Mouse (Mus musculus) T-cell, adult 2 months (primary cell): ENCODE measurements around the gene Specc1.

Experiments used
- DNase-seq: peaks from one replicate; pipeline ENCODE4 v3.0.0; 2022; ENCODE audit warnings: low spot score

Gene Specc1

DNA sequence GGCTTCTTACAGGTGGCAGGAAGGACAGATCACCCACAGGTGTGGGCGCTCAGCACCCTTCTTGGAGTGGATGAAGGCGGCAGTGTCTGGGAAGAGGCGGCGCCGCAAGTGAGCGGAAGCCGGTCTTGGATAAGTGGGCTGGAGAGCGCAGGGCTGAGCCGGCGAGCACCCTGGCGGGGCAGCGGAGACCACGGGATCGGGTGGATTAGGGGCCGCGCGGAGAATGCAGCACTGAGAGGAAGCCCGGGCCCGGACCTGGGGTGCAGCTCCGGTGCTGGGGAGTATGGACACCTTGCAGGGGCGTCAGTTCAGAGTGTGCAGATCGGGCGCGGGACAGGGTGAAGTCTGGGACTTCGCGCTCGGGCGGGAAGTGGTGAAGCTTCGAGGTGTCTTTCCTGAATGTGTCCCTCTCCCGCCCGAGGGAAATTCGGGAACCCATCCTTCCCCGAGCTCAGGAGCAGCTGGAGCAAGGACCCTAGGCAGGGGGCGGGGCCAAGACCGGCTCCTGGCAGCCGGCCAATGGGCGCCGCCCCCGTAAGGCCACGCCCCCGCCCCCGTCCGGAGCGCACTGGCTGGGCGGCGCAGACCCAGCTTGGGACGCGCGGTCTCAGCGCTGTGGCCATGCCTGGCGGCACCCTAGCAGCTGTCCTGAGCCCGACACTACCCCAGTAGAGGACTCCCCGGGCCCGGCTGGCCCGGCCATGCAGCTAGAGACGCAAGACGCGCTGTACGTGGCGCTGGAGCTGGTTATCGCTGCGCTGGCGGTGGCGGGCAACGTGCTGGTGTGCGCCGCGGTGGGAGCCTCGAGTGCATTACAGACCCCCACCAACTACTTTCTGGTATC is 292.1 kb downstream of the Specc1 start, which contains the start of gene Adora2b:
Gene Adora2b, plus strand, starts transcription at position 584 of the 844 bp plus-strand sequence.
- peak; percentile 6 for DNase-seq

DNA sequence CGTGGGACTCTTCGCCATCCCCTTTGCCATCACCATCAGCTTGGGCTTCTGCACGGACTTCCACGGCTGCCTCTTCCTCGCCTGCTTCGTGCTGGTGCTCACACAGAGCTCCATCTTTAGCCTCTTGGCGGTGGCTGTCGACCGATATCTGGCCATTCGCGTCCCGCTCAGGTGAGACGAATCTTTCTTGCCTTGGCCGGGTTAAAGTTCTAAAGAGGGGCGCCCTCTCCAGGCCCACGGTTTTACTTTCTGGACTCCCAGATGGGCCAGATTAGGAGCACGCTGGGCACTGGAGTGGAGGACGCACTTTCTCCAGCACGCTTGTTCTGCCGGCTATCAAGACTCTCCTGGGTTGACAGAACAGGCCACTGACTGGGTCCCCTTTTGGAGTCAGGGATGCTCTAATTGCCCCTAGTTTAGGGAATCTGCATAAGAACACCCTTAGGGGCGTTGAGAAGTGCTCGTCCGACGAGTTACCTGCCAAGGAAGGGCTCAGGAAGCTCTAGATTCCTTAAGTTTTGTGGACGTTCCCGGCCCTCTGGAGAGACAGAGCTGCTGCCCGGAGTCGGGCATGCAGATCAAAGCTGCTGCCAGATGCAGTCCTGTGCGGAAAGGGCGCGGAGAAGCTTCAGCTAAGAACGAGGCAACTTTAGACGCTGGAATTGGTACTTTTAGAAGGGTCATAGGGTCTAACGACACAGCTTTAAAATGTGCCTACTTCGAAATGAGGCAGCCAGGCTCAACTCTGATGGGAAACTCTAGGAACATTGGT is 292.9 kb downstream of the Specc1 start:
- DNase-seq = no peak

DNA sequence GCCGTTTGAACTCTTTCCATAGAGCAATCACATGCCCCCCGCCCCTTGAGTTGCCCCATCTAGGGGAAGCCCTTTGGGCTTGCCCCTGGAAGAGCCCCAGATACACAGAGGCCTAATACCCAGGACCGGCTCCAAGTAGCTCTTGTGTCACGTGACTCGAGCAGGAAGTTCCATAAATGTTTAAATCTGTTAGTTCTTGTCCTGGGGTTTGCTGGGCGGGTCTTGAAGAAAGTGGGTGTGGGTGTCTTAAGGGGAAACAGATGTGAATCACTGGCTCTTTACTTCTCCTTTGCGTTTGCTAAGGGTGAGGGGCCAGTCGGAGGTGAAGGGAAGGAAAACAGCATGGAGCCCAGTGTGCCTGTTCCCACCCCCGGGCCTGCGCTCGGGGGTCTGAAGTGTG is 294.5 kb downstream of the Specc1 start:
- DNase-seq = no peak

DNA sequence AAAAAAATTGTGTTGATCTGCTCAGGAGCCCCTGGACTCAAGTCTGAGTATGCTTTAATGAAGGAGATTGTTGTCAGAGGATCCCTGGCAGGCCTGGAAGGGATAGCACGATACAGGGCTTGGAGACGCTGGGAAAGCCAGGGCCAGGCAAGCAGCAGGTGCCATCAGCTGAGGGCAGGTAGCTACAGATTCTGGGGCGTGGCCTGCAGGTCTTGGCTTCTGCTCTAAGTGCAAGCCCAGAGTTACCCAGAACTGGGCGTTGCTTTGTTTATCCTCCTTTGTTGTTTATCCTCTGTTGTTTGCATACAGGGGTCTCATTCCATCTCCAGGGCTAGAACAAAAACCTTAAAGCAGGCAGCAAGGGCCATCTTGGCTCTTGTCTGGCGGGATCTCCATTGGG is 296.8 kb downstream of the Specc1 start:
- DNase-seq = no peak

DNA sequence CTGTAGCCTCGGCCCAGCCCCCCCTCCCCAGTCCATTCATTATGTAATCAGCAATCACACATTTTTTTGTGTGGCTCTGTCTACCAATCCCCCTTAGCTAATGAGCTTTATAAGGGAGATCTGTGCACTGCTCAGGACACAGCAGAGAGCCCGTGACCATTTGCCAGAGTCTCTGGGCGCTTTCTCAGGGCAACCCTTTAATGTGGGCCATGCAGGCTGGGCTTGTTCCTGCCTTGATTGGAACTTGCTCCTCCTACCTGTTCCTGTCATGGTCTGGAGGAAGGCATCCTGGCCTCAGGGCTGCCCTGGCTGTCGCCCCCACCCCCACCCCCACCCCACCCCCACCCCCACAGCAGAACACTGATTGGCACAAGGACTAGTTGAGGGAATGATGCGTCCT is 302.7 kb downstream of the Specc1 start:
- no peak for DNase-seq

DNA sequence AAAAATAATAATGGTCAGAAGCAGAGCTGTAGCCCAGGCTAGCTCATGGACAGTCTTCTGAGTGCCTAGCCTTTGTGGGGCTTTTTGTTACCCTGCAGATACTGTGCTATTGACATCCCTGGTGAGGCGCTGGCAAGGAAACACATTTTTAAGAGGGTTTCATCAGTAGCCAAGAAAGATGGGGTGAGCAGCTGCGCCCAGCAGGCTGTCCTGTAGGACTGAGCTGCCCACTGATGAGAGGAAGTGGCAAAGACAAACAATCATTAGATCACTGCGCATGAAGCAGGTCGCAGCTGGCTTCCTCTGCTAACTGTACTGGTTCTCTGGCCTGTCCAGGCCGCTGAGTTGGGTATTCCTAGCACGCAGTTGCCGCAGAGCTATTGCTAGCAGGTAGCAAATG is 307.0 kb downstream of the Specc1 start:
- DNase-seq = no peak

DNA sequence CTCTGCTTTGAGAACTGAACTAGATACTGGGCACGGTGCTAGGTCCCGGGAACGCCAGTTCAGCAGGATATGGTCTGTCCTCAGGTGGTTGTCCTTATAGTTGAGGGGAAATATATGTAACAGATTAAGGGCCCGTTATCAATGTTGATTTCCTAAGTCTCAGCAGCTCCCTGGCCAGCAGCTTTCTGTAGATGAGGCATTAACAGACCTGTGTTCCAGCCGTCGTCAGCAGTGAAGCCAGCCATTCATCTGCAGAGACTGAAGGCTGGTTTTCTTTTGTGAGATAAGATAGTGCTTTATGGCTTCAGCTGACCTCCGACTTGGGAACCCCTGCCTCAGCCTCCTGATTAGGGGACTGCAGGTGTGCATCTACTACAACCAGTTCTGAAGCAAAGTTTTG is 307.5 kb downstream of the Specc1 start:
- no peak for DNase-seq

DNA sequence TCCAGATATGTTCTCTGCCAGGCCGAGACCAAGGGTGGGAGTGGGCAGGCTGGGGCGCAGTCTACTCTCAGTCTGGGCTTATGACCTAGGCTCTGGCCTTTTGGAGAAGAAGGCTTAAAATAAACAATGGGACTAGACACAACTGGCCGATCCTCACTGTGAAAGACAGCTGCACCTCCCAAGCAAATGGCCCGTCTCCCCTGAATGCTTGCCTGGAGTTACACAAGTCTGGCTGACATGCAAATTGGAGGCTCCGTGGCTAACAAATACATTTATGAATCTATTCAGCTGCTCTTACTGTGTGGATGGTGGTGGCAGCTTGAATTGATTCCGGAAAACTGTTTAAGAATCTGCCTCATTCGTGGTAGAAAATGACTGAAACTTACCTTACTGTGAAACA is 309.1 kb downstream of the Specc1 start:
- DNase-seq = no peak

DNA sequence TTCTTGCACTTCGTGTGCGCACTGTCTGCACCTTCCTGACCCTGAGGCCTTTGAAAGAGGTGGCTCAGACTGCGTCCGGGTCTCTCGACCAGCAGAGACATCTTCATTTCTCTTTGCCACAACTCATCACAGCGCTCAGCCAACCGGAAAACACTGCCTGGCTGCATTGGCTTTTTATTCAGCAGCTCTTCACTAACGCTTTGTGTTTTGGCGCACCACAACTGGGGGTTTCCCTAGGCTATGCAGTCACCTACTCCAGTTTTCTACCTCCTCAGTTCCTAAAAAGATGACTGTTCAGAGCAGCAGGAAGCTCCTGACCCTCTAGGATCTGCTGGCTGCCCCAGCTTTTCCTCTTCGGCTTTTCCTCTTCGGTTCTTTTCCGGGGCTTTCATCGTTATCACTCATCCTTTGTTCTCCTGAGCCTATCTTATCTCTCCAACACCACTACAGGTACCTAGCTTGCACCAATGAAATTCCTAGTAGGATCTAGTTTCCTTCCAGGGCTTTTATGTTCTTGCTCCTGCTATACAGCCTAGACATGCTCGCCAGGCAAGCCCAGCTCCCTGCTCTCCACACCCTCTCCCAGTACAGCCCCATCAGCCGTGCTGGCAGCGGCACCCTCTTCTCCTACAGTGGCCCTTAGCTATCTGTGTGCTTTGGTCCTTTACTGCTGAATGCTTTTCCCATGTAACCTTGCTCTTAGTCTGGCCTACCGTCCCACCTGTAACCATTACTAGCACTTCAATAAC is 310.1 kb downstream of the Specc1 start:
- no peak for DNase-seq

DNA sequence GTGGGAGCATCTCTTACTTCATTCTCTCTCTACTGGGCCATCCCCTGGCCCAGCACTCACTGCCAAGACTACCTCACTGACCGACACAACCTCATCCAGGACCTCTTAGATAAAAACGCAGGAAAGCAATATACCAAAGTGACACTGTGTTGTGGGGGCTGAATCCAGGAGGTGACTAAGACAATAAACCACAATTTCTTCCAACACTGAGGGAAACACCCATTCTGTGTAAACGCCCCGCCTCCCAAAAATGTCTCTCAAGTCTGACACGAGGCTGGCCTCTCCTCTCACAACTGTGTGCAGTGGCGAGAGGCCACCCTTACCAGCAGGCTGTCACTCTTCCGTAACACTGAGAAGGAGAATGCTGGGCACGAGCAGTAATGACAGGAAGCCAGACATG is 311.8 kb downstream of the Specc1 start:
- DNase-seq = no peak

DNA sequence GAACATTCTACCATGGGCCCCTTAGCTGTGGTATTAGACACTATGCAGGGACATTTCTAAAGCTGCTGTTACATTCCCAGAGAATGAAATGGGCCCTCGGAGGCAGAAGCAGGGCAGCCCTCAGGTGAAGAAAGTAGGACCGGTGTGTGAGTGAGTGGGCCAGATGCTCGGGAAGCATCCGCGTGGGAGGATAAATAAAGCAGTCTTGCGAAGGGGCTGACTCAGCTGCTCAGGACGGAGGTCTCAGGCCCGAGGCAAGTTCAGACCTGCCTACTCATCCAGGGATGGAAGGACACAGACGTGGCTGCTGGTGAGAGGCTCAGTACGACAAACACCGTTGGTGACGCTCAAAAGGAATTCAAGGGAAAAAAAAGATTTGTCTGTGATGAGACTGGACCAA is 312.5 kb downstream of the Specc1 start:
- no peak for DNase-seq

DNA sequence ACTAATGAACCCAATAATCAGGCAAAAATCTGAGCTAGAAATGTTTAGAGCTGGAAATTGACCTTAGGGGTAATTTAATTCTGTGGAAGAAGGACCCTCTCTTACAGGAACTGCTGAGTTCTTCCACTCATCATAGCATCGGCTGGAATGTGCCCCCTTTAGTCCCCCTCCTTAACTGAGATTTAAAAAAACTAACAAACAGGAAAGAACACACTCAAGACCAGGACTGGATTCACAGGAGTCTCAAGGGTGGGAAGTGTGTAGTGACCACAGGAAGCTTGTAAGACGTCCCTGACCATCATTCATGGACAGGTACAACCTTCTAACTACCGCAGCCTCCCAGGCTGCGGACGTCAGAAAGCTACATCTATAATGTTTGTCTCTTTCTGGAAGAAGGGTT is 314.3 kb downstream of the Specc1 start:
- no peak for DNase-seq
